Mouse (Mus musculus) left cerebral cortex, postnatal 36 days (tissue): ENCODE data around the gene Ptprm. TPM values are rescaled to one million over a fixed set of nuclear protein-coding genes. Genes with fewer than 3 reads are reported as not detected.

ENCODE experiments used
- DNase-seq, 2 experiments: peaks; one replicate each; pipeline ENCODE4 v3.0.0; 2021 to 2022; ENCODE audit warnings: low spot score in 2 of 2, mixed read lengths in 1 of 2
- intact Hi-C: fragments of 180-260 bp; cut with DNase I; formaldehyde crosslinking; loops from one replicate; pipeline ENCODE4 v1.15.1; 2025
- total RNA-seq, 2 experiments: library from RNA; stranded (reverse); gene quantifications; 2 replicates each; pipeline ENCODE4 v1.2.3; 2021

Ptprm gene
- total RNA-seq, 2 experiments from 2014 or later: 34.1 to 41.6 TPM

GRCm38 (mm10) chr17:66720200-66720991, 633.9 kb downstream of the Ptprm start:
- no peak for DNase-seq
- intact Hi-C loops: no loop called here

- no peak for DNase-seq
- intact Hi-C loops: no loop called here
Measured at GRCm38 (mm10) chr17:66712456-66713205, 641.6 kb downstream of the Ptprm start.

GRCm38 (mm10) chr17:66711221-66712016, 642.8 kb downstream of the Ptprm start:
- intact Hi-C loops: no loop called here
- no peak for DNase-seq

GRCm38 (mm10) chr17:66710568-66710967, 643.7 kb downstream of the Ptprm start:
- DNase-seq: no peak
- intact Hi-C loops: no loop called here

GRCm38 (mm10) chr17:66708748-66709147, 645.5 kb downstream of the Ptprm start:
- intact Hi-C loops: no loop called here
- no peak for DNase-seq

- intact Hi-C loops: no loop called here
- DNase-seq: no peak
Measured at GRCm38 (mm10) chr17:66707684-66708083, 646.6 kb downstream of the Ptprm start.

- no peak for DNase-seq
- intact Hi-C loops: no loop called here
Measured at GRCm38 (mm10) chr17:66701358-66702184, 652.7 kb downstream of the Ptprm start.

GRCm38 (mm10) chr17:66699896-66700295, 654.4 kb downstream of the Ptprm start:
- no peak for DNase-seq
- intact Hi-C loops: no loop called here

GRCm38 (mm10) chr17:66697650-66698049, 656.6 kb downstream of the Ptprm start:
- intact Hi-C loops: no loop called here
- no peak for DNase-seq

GRCm38 (mm10) chr17:66696531-66697172, 657.6 kb downstream of the Ptprm start:
- intact Hi-C loops: no loop called here
- DNase-seq: no peak

GRCm38 (mm10) chr17:66694326-66694725, 659.9 kb downstream of the Ptprm start:
- intact Hi-C loops: no loop called here
- DNase-seq: no peak

- intact Hi-C loops: no loop called here
- no peak for DNase-seq
Measured at GRCm38 (mm10) chr17:66693676-66694304, 660.5 kb downstream of the Ptprm start.

- intact Hi-C loops: no loop called here
- DNase-seq: peak in 1 of 2 experiments; percentile 31
Measured at GRCm38 (mm10) chr17:66692941-66693675, 661.1 kb downstream of the Ptprm start.

- peak in 1 of 2 experiments; percentile 10 for DNase-seq
- intact Hi-C loops: loop anchor here (10.0 kb wide), 1 partner anchor 787 kb away; no protein-coding TSS in a partner anchor
Measured at GRCm38 (mm10) chr17:66688179-66688578, 666.1 kb downstream of the Ptprm start.

- intact Hi-C loops: loop anchor here (10.0 kb wide), 1 partner anchor 787 kb away; no protein-coding TSS in a partner anchor
- no peak for DNase-seq
Measured at GRCm38 (mm10) chr17:66687543-66687942, 666.7 kb downstream of the Ptprm start.

GRCm38 (mm10) chr17:66686701-66687489, 667.4 kb downstream of the Ptprm start:
- no peak for DNase-seq
- intact Hi-C loops: loop anchor here (10.0 kb wide), 1 partner anchor 788 kb away; no protein-coding TSS in a partner anchor

GRCm38 (mm10) chr17:66683411-66683810, 670.8 kb downstream of the Ptprm start:
- no peak for DNase-seq
- intact Hi-C loops: loop anchor here (2.0 to 10.0 kb wide), 2 partner anchors 791 to 901 kb away; no protein-coding TSS in a partner anchor
